1 mouse cellular context compared by ENCODE assay signal in the genomic region with DNA sequence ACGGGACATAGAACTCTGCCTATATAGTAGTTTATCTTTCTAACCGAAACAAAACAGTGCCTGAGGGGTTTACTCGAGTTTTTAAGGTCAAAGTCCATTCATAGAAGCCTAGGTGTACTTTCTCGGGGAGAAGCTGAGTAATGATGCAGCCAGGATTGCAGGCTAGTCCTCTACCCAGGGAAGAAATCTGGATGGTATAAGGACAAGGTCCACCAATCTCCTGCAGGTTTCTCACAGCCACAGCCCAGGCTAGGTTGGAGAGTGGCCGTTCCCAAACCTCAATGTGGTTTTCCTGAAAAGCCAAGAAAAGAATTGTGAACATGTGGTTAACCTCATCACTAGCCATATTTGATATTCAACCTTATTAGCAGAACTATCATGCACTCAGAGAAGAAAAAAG.
TF ChIP-seq lines count a peak whose summit lies in the region.

No protein-coding gene starts in this region.

TF ChIP-seq in MEL, 35 proteins besides CTCF, POLR2A, EP300 and RAD21:
- TF ChIP-seq ZNF384 (IDR thresholded peaks at IDR 0.05; ENCODE audit: low read depth, low read length) (no peak), ZKSCAN1 (IDR thresholded peaks at IDR 0.05; ENCODE audit: low read depth, low read length) (no peak), POLR2AphosphoS2 (IDR thresholded peaks at IDR 0.05; ENCODE audit: low read length) (no peak), ETS1 (IDR thresholded peaks at IDR 0.05; ENCODE audit: low read depth, low read length) (no peak), USF1 (IDR thresholded peaks at IDR 0.05; ENCODE audit: low read depth, low read length) (no peak), MYC (IDR thresholded peaks at IDR 0.05; ENCODE audit: low read depth, low read length) (no peak), JUND (IDR thresholded peaks at IDR 0.05; ENCODE audit: low read depth, low read length) (no peak), KAT2A (conservative IDR thresholded peaks at IDR 0.05; ENCODE audit: low read depth, low read length) (no peak), RCOR1 (IDR thresholded peaks at IDR 0.05; ENCODE audit: low read depth, low read length) (no peak), HCFC1 (IDR thresholded peaks at IDR 0.05; ENCODE audit: low read depth, low read length) (no peak), GATA1 (IDR thresholded peaks at IDR 0.05; ENCODE audit: low read depth, low read length) (no peak), TBP (IDR thresholded peaks at IDR 0.05; ENCODE audit: low read depth, low read length) (no peak), POLR2AphosphoS5 (IDR thresholded peaks at IDR 0.05; ENCODE audit: borderline replicate concordance, low read depth, low read length) (no peak)
